In the genomic region with DNA sequence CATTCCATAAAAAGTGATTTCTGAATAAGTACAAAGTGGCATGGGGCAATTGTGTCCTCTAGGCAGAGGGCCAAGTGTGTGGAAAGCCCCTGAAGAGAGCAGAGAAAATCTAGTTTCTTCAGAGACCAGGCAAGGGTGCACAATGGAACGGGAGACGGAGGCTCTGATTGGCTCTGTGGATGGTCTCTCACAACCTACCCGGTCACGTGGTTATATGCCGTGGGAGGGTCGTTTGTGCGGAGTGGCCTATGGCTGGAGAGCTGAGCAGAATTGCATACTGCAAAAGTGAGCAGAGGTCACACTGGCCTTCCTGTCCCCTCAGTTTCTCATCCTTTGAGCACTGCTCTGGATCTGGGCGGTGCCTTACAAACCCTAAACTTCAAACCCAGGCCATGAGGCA, we compare ENCODE assay signal across 9 mouse cellular contexts. TPM values are rescaled to one million over a fixed set of nuclear protein-coding genes. Genes with fewer than 3 reads are reported as not detected.
DNase-seq lines count a peak whose midpoint lies in the region; ATAC-seq lines count a peak whose summit lies in the region.
"Had no signal": no experiment of that assay in that cellular context is flagged by ENCODE, and none has a peak within 500 bp of the region (broad histone marks: within the 10 kb centered on the region; RNA-seq: fewer than 3 reads in every experiment).

No protein-coding gene starts in this region.

- no peak overlapping the region for H3K9ac ChIP-seq in limb, embryonic 13.5 days
- H3K9ac ChIP-seq in embryonic facial prominence, embryonic 15.5 days = no peak overlapping the region

- no peaks in the 10 kb centered on the region for H3K9me3 ChIP-seq in limb, embryonic 13.5 days
- no peaks in the 10 kb centered on the region for H3K9me3 ChIP-seq in limb, embryonic 10.5 days (replicated peaks)
- no peaks in the 10 kb centered on the region for H3K9me3 ChIP-seq in embryonic facial prominence, embryonic 15.5 days (replicated peaks)

- no peaks in the 10 kb centered on the region for H3K4me1 ChIP-seq in limb, embryonic 13.5 days
- peaks cover 25% of the 10 kb centered on the region for H3K4me1 ChIP-seq in limb, embryonic 10.5 days
- H3K4me1 ChIP-seq in embryonic facial prominence, embryonic 15.5 days = no peaks in the 10 kb centered on the region

- no peak overlapping the region for H3K4me2 ChIP-seq in limb, embryonic 13.5 days (replicated peaks)
- H3K4me2 ChIP-seq in embryonic facial prominence, embryonic 15.5 days (replicated peaks) = no peak overlapping the region

- 75% methylated on average over 8 of the region's 8 CpGs for WGBS in limb, embryonic 13.5 days
- WGBS in limb, embryonic 10.5 days = 73% methylated on average over 8 of the region's 8 CpGs
- WGBS in embryonic facial prominence, embryonic 15.5 days = 67% methylated on average over 8 of the region's 8 CpGs

- peak; percentile 37 for DNase-seq in adrenal gland, postnatal 10 days
- no peak for DNase-seq in adrenal gland, adult (ENCODE audit: inconsistent age in 2 of 2, low spot score in 1 of 2)
- no peak for DNase-seq in limb, embryonic 10.5 days (ENCODE audit: low spot score)
- DNase-seq in lung, postnatal 25 days (ENCODE audit: low spot score) = peak; percentile 43
- no peak for DNase-seq in left cerebral cortex, postnatal 36 days (ENCODE audit: low spot score in 2 of 2)
- no peak for DNase-seq in frontal cortex, postnatal 14 days (ENCODE audit: low spot score in 2 of 2)
- DNase-seq: kidney, postnatal 4 days had no signal

- peak; percentile 32; the same call in 1 of the 2 replicates for ATAC-seq in limb, embryonic 13.5 days (ENCODE audit: low FRiP score, low read depth)
- 0 out of 2 replicates have a peak, but pooled peaks have one; percentile 47 for ATAC-seq in embryonic facial prominence, embryonic 15.5 days (ENCODE audit: insufficient number of reproducible peaks, low FRiP score, low TSS enrichment, low read depth)

- no peaks in the 10 kb centered on the region for H3K27me3 ChIP-seq in limb, embryonic 13.5 days
- no peaks in the 10 kb centered on the region for H3K27me3 ChIP-seq in limb, embryonic 10.5 days (ENCODE audit: low read depth, poor library complexity, severe bottlenecking)
- no peaks in the 10 kb centered on the region for H3K27me3 ChIP-seq in embryonic facial prominence, embryonic 15.5 days

- H3K36me3 ChIP-seq in limb, embryonic 13.5 days = no peaks in the 10 kb centered on the region
- no peaks in the 10 kb centered on the region for H3K36me3 ChIP-seq in limb, embryonic 10.5 days
- H3K36me3 ChIP-seq in embryonic facial prominence, embryonic 15.5 days = no peaks in the 10 kb centered on the region

- intact Hi-C loops in left cerebral cortex, postnatal 36 days (cut with DNase I) = no loop called here

- no peak overlapping the region for H3K4me3 ChIP-seq in limb, embryonic 13.5 days
- H3K4me3 ChIP-seq in limb, embryonic 10.5 days = no peak overlapping the region
- H3K4me3 ChIP-seq in embryonic facial prominence, embryonic 15.5 days (replicated peaks) = no peak overlapping the region

- no peak overlapping the region for H3K27ac ChIP-seq in limb, embryonic 13.5 days
- no peak overlapping the region for H3K27ac ChIP-seq in limb, embryonic 10.5 days
- H3K27ac ChIP-seq in embryonic facial prominence, embryonic 15.5 days (replicated peaks) = peak overlapping the region; percentile 39; the same call in 1 of the 2 replicates

RNA-seq across cellular contexts. Expression of a gene that starts 5.9 kb away (rescaled TPM):
- total RNA-seq in adrenal gland, postnatal 10 days (2021) = 100 to 1,000 TPM; 145 to 179 TPM
- 29.7 and 33.9 TPM in 2 replicates for polyA plus RNA-seq in limb, embryonic 13.5 days (2015; fragmentation: Nextera tagmentation; extraction: Ambion mirVana)
- polyA plus RNA-seq in limb, embryonic 10.5 days (2016; fragmentation: Nextera tagmentation; extraction: Ambion mirVana) = 19.1 and 22.3 TPM in 2 replicates
- polyA plus RNA-seq in embryonic facial prominence, embryonic 15.5 days (2015; fragmentation: Nextera tagmentation; extraction: Ambion mirVana) = 51.6 and 55.4 TPM in 2 replicates
- 10 to 100 TPM; 22.6 to 25.3 TPM for total RNA-seq in left cerebral cortex, postnatal 36 days (2021)

Comparison
In these comparisons a context has a peak if more than half of its experiments do, and no peak if none do; other contexts are left out.
1. DNase-seq: peak in adrenal gland, postnatal 10 days (single experiment) and lung, postnatal 25 days (single experiment); none in adrenal gland, adult (0 of 2), limb, embryonic 10.5 days (single experiment), left cerebral cortex, postnatal 36 days (0 of 2) and frontal cortex, postnatal 14 days (0 of 2).